Comparison of ENCODE assay signal across 9 mouse cellular contexts in the genomic region with DNA sequence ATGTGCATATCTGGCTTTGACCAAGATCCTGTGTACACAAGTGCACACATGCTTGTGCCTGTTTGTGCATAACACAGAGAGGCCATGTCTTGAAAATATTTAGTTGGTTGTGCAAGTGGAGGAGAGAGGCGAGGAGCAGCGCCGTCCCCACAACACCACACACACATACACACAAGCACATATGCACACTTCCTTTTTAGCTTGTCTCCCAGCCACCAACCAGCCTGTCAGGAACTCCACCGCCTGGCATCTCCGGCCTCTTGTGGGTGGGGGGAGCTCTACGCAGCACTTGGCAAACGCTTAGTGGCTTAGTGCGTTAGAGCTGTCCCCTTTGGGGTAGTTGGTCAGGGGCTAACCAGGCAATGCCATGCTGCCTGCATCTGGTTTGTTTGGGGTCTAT. TPM values are rescaled to one million over a fixed set of nuclear protein-coding genes. Genes with fewer than 3 reads are reported as not detected.
DNase-seq lines count a peak whose midpoint lies in the region; ATAC-seq and TF ChIP-seq lines count a peak whose summit lies in the region.
"Had no signal": no experiment of that assay in that cellular context is flagged by ENCODE, and none has a peak within 500 bp of the region (broad histone marks: within the 10 kb centered on the region; RNA-seq: fewer than 3 reads in every experiment).

No protein-coding gene starts in this region.

- peak overlapping the region; percentile 85 for H3K4me2 ChIP-seq in kidney, embryonic 16.5 days (replicated peaks; ENCODE audit: low read depth, low read length)

- no peaks in the 10 kb centered on the region; the same call in 1 of the 2 replicates for H3K79me2 ChIP-seq in macrophage (ENCODE audit: inconsistent target)

- TF ChIP-seq POLR2A in testis, adult 2 months (IDR thresholded peaks at IDR 0.05; ENCODE audit: control insufficient read depth, low read depth, low read length), result no peak

- peak overlapping the region; percentile 71 for H3K27ac ChIP-seq in testis, adult 2 months (ENCODE audit: control insufficient read depth, insufficient read depth, low read depth, low read length)
- H3K27ac ChIP-seq in kidney, embryonic 16.5 days (ENCODE audit: low read length), result peak overlapping the region; percentile 91
- no peak overlapping the region for H3K27ac ChIP-seq in macrophage

- WGBS in kidney, embryonic 16.5 days, result 22% methylated on average over 8 of the region's 8 CpGs
- WGBS in macrophage (ENCODE audit: missing documents), result 15% methylated on average over 7 of the region's 8 CpGs

- no peaks in the 10 kb centered on the region for H3K27me3 ChIP-seq in testis, adult 2 months (ENCODE audit: control insufficient read depth, insufficient read depth, low read length)
- no peaks in the 10 kb centered on the region for H3K27me3 ChIP-seq in kidney, embryonic 16.5 days (ENCODE audit: insufficient read depth, low read length)

- TF ChIP-seq CTCF in testis, adult 2 months (IDR thresholded peaks at IDR 0.05; ENCODE audit: control insufficient read depth, insufficient read depth, insufficient replicate concordance, low read depth, low read length), result no peak

- peak overlapping the region; percentile 87 for H3K4me3 ChIP-seq in testis, adult 2 months (ENCODE audit: control insufficient read depth, low read depth, low read length)
- H3K4me3 ChIP-seq in kidney, embryonic 16.5 days (ENCODE audit: low read length), result peak overlapping the region; percentile 69
- peak overlapping the region; percentile 22; the same call in 1 of the 2 replicates for H3K4me3 ChIP-seq in macrophage (ENCODE audit: inconsistent target)

- peaks cover 17% of the 10 kb centered on the region for H3K4me1 ChIP-seq in testis, adult 2 months (ENCODE audit: control insufficient read depth, insufficient read depth, low read length)
- peaks cover 46% of the 10 kb centered on the region for H3K4me1 ChIP-seq in kidney, embryonic 16.5 days (ENCODE audit: insufficient read depth, low read length)

- no peaks in the 10 kb centered on the region for H3K9me3 ChIP-seq in kidney, embryonic 16.5 days (ENCODE audit: low read length)

- no peak for ATAC-seq in kidney, embryonic 16.5 days (ENCODE audit: low FRiP score, low TSS enrichment)

- peak; percentile 45 to 48 for DNase-seq in cerebellum, postnatal 14 days
- DNase-seq in cerebellum, adult 8-10 months, result no peak
- no peak for DNase-seq in testis, postnatal 14 days (ENCODE audit: low spot score)
- DNase-seq in thymus, postnatal 36 days, result peak; percentile 18 to 44
- no peak for DNase-seq in spleen, adult 12 weeks (ENCODE audit: low spot score)

- peak overlapping the region; percentile 86 for H3K9ac ChIP-seq in kidney, embryonic 16.5 days (replicated peaks; ENCODE audit: low read length)

- no peaks in the 10 kb centered on the region for H3K36me3 ChIP-seq in testis, adult 2 months (ENCODE audit: control insufficient read depth, insufficient read depth, low read length)
- H3K36me3 ChIP-seq in kidney, embryonic 16.5 days (ENCODE audit: insufficient read depth, low read length), result no peaks in the 10 kb centered on the region
- H3K36me3 ChIP-seq in macrophage (ENCODE audit: inconsistent target), result no peaks in the 10 kb centered on the region

RNA-seq across cellular contexts. Expression of a gene that starts 1.2 kb away (rescaled TPM):
- 7.8 and 8.1 TPM in 2 replicates for polyA plus RNA-seq in testis, adult 2 months (2012; rRNA removed)
- polyA plus RNA-seq in kidney, embryonic 16.5 days (2015; fragmentation: Nextera tagmentation; extraction: Ambion mirVana), result 27.5 and 30.7 TPM in 2 replicates
- 1 to 10 TPM in 23 of 26 experiments, under 1 TPM in 3; 0.58 to 7.2 (median 3.5) TPM for total RNA-seq in macrophage (2018; cell fraction: chromatin; rRNA removed)
- total RNA-seq in macrophage (2018; cell fraction: cytosol; rRNA removed), result 1 to 10 TPM; 1.6 to 5.3 (median 2.9) TPM
- 10 to 100 TPM in 1 of 26 experiments, 1 to 10 TPM in 25; 1.3 to 13.0 (median 3.0) TPM for total RNA-seq in macrophage (2018; cell fraction: nucleus; rRNA removed)
- 1.9 to 6.3 TPM (median 3.1 TPM) in 3 replicates for polyA plus RNA-seq in macrophage (2018)
- total RNA-seq: CH12.LX had no signal

Comparison
In these comparisons a context has a peak if more than half of its experiments do, and no peak if none do; other contexts are left out.
1. DNase-seq: peak in cerebellum, postnatal 14 days (2 of 2) and thymus, postnatal 36 days (2 of 2); none in cerebellum, adult 8-10 months (single experiment), testis, postnatal 14 days (single experiment) and spleen, adult 12 weeks (single experiment).
2. H3K4me3 ChIP-seq: peak in every context shown above with its lines; median percentile 87 in testis, adult 2 months; 69 in kidney, embryonic 16.5 days; 22 in macrophage.